Mouse (Mus musculus) embryonic fibroblast, embryonic 13.5 days (primary cell): ENCODE results near the gene Lypla2. TPM values are rescaled to one million over a fixed set of nuclear protein-coding genes. Genes with fewer than 3 reads are reported as not detected.
A peak's percentile ranks its signal among the peaks of the same experiment; 100 is the strongest.

Source experiments
- H3K27ac ChIP-seq: 2 replicates; pipeline ENCODE4 v1.5.1; 2012; ENCODE audit warnings: low read length, control low read depth, inconsistent platforms; ENCODE audit not compliant: insufficient read depth
- H3K4me1 ChIP-seq: 2 replicates; pipeline ENCODE4 v1.6.1; 2011; ENCODE audit warnings: low read length; ENCODE audit not compliant: control insufficient read depth, insufficient read depth
- H3K4me3 ChIP-seq: 2 replicates; pipeline ENCODE4 v1.5.1; 2011; ENCODE audit warnings: mild to moderate bottlenecking, control low read depth, low read length; ENCODE audit not compliant: insufficient read depth
- CTCF ChIP-seq: IDR thresholded peaks from 2 replicates; pipeline ENCODE4 v1.5.1; 2011; ENCODE audit warnings: mild to moderate bottlenecking, control low read depth, low read length, moderate library complexity, borderline replicate concordance; ENCODE audit not compliant: insufficient read depth
- POLR2A ChIP-seq: IDR thresholded peaks from 2 replicates; pipeline ENCODE4 v1.6.1; 2011; ENCODE audit warnings: low read depth, mild to moderate bottlenecking, control low read depth, low read length, moderate library complexity
- polyA plus RNA-seq: library from polyadenylated mRNA; stranded (reverse); fragments of >200 nt; gene quantifications from 2 replicates; pipeline ENCODE4 v1.2.4, GENCODE M21; 2011; ENCODE audit warnings: low read depth; ENCODE audit not compliant: missing spikeins, insufficient read length

Gene Lypla2
- polyA plus RNA-seq, 1 experiment = 35.5 TPM

DNA sequence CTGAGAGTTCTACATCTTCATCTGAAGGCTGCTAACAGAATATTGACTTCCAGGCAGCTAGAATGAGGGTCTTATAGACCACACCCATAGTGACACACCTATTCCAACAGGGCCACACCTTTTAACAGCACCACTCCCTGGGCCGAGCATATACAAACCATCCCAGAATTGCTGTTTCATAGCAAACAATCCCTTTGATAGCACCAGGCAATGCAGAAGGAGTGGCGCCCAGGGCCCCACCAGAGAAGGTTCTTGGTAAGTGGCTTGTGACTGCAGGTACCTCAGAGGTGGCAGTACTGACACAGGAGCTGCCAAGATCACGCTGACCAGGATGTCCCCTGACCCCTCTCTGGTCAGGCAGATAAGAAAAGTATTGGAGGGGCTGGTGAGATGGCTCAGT is 19.2 kb downstream of the Lypla2 start:
- H3K4me3 ChIP-seq = no peak overlapping the region
- H3K27ac ChIP-seq = no peak overlapping the region
- no peaks in the 10 kb centered on the region for H3K4me1 ChIP-seq
- TF ChIP-seq CTCF = no peak
- no peak for TF ChIP-seq POLR2A

GRCm38 (mm10) chr4:135951505-135951904 is 20.9 kb downstream of the Lypla2 start:
- H3K4me1 ChIP-seq = no peaks in the 10 kb centered on the region
- no peak overlapping the region for H3K4me3 ChIP-seq
- H3K27ac ChIP-seq = no peak overlapping the region
- TF ChIP-seq CTCF = no peak

DNA sequence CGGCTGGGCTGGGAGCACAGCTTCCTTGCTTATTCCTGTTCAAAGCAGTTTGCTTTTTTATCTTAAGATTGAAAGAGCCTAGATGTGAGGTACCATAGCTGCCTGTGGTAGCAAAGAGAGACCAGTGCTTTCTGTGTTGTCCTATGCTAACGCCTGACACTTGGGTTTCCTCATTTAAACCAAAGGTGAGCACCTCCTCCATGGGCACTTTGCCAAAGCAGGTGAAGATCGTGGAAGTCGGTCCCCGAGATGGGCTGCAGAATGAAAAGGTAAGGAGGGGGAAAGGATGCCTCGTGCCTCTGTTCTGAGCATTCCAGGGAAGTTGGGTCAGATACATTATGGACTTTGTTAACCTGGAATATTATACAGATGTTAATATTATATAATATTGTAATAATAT is 22.1 kb downstream of the Lypla2 start:
- Histone ChIP-seq H3K4me3 (no peak overlapping the region), H3K4me1 (no peaks in the 10 kb centered on the region), H3K27ac (no peak overlapping the region)
- TF ChIP-seq POLR2A (no peak), CTCF (no peak)

GRCm38 (mm10) chr4:135949911-135950310 is 22.5 kb downstream of the Lypla2 start:
- no peak overlapping the region for H3K27ac ChIP-seq
- no peak for TF ChIP-seq POLR2A
- no peaks in the 10 kb centered on the region for H3K4me1 ChIP-seq
- H3K4me3 ChIP-seq = no peak overlapping the region

DNA sequence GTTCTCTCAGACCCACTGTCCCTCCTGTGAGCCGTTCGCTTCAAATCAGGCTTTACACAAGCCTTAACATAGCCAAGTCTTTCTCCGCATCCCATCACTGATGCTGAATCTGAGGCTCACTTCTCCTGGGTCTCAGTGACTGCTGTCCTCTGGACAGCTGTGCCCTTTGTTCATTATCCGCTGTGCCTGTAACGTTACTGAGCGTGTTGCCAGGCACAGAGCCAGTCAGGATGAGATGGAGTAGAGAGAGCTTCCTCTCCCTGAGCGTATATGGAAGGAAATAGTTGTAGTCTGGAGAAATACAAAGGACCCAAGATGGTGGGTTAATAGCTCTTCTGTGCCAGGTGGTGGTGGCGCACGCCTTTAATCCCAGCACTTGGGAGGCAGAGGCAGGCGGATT is 23.0 kb downstream of the Lypla2 start:
- Histone ChIP-seq H3K27ac (no peak overlapping the region), H3K4me1 (no peaks in the 10 kb centered on the region), H3K4me3 (no peak overlapping the region)
- no peak for TF ChIP-seq CTCF
- TF ChIP-seq POLR2A = no peak

- no peak for TF ChIP-seq CTCF
- no peak for TF ChIP-seq POLR2A
- Histone ChIP-seq H3K4me1 (no peaks in the 10 kb centered on the region), H3K27ac (no peak overlapping the region), H3K4me3 (no peak overlapping the region)
Measured at GRCm38 (mm10) chr4:135948142-135948541, 24.3 kb downstream of the Lypla2 start.

- Histone ChIP-seq H3K27ac (peak overlapping the region; percentile 26), H3K4me1 (no peaks in the 10 kb centered on the region), H3K4me3 (peak overlapping the region; percentile 79)
- TF ChIP-seq POLR2A = 0 out of 2 replicates have a peak, but pooled peaks have one; percentile 36
- no peak for TF ChIP-seq CTCF
Measured at GRCm38 (mm10) chr4:135946659-135947301, 25.6 kb downstream of the Lypla2 start.

DNA sequence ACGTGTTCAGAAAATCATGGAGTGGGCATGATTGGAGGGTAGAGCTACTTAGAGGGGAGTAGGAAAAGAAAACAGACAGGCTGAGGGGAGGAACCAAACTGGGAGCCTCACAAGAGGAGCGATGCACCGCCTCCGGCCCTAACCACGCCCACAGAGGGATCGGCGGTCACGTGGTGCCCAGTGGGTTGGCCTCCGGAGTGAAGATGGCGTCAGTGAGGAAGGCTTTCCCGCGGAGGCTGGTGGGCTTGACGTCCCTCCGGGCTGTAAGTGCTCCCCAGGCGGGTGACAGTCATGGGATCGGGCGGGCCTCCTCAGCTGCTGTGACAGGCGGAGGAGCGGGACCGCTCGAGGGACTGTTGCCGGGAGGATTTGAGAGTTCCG is 26.2 kb downstream of the Lypla2 start, which contains the start of gene Hmgcl:
TSS of gene Hmgcl (plus strand) at position 171 of the 381 bp plus-strand sequence.
- H3K4me3 ChIP-seq = peak within 1 kb of the TSS; percentile 79
- H3K27ac ChIP-seq = peak within 1 kb of the TSS; percentile 26
- TF ChIP-seq CTCF (no peak), POLR2A (peak; percentile 95)
- no peaks in the 10 kb centered on the region for H3K4me1 ChIP-seq

- H3K27ac ChIP-seq = no peak overlapping the region
- no peaks in the 10 kb centered on the region for H3K4me1 ChIP-seq
- TF ChIP-seq CTCF = no peak
- TF ChIP-seq POLR2A = no peak
- H3K4me3 ChIP-seq = no peak overlapping the region
Measured at GRCm38 (mm10) chr4:135945706-135946105, 26.7 kb downstream of the Lypla2 start.

- Histone ChIP-seq H3K4me3 (no peak overlapping the region), H3K27ac (no peak overlapping the region), H3K4me1 (no peaks in the 10 kb centered on the region)
- TF ChIP-seq CTCF (no peak), POLR2A (no peak)
Measured at GRCm38 (mm10) chr4:135943389-135943788, 29.0 kb downstream of the Lypla2 start.

DNA sequence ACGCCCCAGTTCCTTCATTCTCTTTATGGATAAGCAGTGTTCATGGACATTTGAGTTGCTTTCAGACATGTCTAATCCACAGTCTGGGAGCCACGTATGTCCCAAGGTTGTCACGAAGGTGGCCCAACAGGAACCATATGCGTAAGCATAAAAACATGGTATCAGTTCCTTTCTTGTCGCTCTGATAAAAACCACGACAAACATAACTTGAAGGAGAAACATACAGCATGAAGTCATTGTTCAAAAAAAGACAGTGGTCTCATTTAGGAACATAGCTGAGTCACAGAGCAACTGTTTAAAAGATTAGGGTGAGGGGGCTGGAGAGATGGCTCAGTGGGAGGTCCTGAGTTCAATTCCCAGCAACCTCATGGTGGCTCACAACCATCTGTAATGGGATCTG is 30.2 kb downstream of the Lypla2 start:
- H3K4me3 ChIP-seq = no peak overlapping the region
- no peaks in the 10 kb centered on the region for H3K4me1 ChIP-seq
- H3K27ac ChIP-seq = no peak overlapping the region
- TF ChIP-seq CTCF (no peak), POLR2A (no peak)
